Mouse (Mus musculus) heart, adult 11 months (tissue): ENCODE results near the gene Cfap161.
A peak's percentile ranks its signal among the peaks of the same experiment; 100 is the strongest.

Experiments
- DNase-seq: peaks from one replicate; pipeline ENCODE4 v3.0.0; 2022

Gene Cfap161

DNA sequence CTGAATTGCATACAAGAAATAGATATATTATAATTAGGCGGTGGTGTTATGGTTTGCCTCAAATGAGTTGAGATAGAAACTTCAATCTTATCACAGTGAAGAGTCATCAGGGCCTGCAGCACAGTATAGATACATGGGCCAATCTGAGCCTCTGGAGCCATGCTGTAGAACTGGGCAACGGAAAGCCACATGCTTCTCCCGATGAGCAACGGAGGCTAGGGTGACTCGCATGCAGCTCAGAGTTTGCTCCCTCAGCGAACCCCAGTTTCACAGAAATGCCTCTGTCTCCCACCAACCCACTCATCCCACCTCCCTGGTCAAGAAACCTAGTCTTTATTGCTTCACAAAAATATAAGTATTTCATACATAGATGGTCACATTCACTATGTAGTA lies 6.8 kb upstream of the Cfap161 start:
- DNase-seq, result peak; percentile 56

DNA sequence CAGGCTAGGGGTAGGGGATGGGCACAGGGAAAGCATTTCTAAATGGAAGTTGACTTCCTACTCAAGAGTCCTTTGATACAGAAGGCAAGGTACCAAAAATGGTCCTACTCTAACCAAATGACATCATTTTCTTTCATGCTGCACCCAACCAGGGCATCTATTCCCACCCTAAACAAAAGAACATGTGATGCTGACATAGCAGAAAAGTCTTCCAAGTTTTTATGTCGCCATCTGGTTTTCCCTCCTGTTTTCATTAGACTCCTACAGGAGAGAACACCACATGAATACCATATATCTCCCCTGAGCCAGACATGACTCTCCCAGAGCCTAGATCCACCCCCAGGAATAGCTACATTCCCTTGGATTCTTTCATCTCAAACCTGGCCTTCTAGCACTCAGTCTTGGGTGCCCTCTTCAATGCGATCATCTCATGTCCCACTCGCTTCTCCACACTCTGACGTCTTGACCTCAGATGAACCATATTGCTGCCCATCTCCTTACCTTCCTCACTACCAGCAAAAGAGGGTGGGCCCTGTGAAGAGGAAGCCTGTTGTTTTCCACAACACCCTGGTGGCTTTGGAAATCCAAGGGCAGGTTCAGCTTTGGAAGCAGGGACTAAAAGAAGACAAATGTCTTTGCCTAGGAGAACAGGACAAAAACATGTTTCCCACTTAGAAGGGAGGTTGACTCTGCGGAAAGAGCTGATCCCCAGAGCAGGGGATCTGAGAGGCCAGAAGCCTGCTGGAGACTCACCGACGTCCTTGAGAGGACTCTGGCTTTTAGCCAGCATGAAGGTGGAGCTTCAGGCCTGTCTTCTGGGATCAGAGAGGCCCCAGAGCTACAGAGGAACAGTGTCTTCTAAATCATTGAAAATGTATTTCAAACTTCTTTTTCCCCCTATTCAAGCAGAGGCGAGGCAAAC lies 6.1 kb upstream of the Cfap161 start:
- peak; percentile 74 for DNase-seq

DNA sequence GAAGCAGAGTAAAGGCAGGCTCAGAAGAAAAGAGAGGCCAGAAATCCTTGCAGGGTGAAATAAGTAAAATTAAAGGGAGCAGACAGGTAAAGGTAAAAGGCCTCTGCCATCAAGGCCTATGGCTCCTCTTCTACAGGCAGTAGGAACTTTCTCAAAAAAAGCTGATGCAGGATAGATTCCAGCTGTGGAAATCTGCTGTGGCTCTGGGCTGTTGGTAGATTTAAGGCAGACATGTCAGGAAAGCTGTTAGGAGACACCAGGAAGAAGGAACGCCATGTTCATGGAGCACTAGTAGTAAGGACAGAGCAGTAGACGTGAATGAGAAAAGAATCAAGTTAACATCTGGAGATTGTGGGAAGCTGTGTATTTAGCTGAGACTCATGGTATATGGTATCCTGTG lies 5.4 kb upstream of the Cfap161 start:
- DNase-seq, result no peak

DNA sequence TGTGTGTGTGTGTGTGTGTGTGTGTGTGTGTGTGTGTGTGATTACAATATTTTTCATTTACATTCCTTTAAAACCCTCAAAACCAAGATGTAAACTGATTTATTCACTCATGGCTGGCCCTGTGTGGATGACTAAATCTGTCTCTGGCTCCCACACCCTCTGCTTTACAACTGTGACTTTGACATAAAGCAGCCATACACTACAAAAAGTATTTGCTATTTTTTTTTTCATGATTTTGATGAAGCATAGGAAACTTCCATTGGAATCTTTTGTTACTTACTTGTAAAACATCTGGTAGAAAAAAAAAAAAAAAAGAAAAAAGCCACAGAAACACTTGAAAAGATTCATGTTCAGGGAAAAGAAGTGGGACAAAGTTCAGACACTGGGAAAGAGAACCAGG lies 3.3 kb upstream of the Cfap161 start:
- DNase-seq, result no peak

DNA sequence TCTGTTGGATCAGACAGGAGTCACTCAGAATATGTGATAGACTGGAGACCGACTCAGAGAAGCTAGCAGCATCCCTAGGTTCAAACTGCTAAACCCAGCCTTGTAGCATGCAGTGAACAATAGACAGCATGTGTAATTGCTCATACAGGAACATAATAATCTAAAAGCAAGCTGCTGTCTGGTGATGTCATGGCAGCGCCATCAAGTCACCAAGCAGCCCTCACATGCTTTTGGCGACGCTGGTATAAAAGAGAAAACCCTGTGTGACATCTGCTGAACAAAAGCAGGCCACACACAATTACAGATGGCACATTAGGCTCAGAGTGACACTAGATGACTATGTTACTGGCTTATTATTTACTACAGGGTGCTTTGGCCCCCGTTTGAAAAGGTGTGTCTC lies 1.5 kb upstream of the Cfap161 start:
- peak; percentile 46 for DNase-seq

DNA sequence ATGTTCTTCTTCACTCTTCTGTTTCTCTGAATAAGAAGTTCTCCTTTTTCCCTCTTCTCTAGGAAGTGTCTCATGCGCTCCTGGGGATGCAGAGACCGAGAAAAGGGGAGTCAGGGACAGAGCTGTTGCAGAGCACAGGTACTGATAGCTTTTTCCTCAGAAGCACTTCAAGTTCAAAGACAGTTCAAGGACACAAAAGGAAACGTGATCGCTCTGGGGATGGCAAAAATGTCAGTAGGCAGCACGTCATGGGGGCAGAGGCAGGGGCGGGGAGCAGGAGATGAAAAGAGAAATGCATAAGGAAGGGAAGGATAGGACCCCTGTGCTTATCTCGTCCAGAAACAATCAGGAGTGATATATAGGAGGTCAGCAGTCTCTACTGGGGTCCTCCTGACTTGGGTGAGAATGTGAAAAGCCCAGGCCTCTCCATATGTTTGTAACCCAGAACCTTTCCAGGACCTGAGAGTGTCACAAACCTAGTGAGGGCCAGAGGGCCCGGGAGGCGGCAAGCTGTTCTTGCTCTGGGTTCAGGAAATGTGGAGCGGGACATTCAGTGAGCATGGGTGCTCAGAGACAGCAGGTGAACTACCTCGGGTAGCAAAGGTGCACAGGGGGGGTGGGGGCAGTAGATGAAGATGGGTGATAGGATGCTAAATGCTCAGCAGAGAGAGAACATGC lies 535 bp downstream of the Cfap161 start:
- DNase-seq, result no peak

DNA sequence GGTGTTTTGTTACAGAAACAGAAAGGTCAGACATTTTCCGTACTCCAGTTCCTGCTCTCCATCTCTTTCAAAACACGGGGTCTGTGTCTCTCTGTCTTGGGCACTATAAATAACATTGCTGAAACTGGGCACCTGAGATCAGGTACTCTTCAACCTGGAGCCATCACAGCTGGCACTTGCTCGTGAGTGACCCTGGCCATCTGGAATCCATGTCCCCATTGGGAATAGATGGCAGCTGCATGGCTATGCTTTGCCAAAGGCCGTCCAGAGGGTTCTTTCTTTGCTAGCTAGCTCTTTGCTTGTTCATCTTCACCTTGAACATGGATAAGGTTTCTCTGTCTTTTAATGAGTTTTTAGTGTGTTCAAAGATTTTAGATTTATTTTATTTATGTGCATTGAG lies 13.8 kb downstream of the Cfap161 start:
- no peak for DNase-seq

DNA sequence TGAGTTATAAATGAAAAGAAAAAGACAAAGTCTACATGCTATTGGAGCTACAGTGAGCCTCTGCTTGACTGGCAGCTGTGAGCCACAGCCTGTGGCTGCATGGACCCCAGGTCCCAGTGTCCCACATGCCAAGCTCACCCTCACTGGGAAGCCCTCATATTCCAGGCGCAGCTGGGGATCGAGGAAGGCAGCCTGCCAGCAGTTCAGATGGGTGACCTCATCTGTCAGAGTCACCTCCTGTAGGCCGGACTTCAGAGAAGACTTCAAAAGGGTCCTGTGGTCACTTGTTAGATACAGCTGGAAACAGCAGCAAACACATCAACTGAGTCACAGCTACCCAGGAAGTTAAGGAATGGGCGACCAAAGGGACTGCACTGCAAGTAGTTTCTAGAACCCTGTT lies 14.7 kb downstream of the Cfap161 start:
- DNase-seq, result peak; percentile 74

DNA sequence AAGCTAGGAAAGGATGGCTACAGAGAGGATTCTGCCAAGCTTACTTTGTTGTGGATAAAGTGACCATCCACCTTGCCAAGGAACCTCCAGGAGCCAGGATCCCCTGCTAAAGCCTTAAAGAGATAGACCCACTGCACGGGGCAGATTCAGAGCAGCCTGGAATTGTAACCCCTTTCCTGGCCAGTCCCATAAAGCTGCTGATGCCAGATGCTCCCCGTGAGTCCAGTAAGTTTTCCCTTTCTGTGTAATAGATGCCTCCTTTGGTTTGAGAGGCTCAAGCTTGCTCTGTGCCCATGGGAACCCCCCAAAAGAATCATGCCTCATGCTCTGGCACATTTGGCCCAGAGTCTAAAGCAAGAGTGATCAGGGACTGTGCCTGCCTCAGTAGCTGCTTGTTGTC lies 15.7 kb downstream of the Cfap161 start:
- peak; percentile 54 for DNase-seq

DNA sequence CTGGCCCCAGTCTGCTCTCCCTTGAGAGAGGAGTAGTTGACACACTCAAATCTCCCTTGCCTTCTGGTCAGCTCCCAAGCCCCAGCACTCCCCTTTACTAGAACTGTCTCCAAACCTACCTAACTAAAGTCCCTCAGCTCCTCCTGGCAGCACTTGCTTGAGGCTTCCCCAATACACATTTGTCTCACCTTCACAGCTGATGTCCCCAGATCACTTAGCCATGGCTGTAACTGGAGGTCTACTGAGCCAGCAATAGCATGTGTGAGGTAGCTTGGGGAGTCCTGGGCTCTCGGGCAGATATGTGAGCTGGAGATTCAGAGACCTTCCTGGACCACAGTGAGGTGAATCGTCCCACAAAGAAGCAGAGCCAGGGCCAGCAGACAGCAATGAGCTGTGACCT lies 16.2 kb downstream of the Cfap161 start:
- peak; percentile 55 for DNase-seq

DNA sequence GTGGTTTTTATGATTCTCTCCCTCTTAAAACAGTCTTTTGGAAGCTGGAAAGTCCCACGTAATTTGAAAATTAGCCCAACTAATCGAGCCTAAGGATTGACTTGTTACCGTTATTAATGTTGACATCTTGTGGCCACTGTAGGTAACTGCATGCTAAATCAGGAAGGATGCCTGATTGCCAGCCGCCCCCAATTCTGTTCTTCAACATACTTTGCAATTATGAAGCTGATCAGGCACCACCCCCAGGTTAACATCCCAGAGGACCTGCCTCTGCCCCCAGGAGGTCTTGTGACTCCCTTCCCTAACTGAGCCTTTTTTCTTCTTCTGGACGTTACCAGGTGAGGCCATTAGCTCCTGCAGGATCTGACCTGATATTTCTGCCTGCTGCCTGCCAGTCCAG lies 20.0 kb downstream of the Cfap161 start:
- peak; percentile 91 for DNase-seq

DNA sequence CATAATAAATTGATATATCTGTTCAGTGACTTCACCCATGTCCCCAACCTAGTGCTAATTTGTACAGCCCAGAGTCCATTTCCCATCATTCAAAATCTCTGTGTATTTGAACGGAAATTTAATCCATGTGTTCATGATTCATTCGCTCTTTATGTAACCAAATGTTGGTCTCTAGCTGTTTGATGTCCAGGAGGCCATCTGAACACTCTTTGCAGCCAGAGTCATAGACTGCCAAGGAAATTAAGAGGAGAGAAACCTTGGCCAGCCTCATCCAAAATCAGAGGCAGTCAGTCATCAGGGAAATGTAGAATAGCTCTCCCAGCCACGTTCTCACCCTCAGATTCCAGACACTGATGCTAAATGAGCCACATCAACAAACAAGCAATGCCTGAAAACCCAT lies 31.0 kb downstream of the Cfap161 start:
- DNase-seq, result peak; percentile 94

DNA sequence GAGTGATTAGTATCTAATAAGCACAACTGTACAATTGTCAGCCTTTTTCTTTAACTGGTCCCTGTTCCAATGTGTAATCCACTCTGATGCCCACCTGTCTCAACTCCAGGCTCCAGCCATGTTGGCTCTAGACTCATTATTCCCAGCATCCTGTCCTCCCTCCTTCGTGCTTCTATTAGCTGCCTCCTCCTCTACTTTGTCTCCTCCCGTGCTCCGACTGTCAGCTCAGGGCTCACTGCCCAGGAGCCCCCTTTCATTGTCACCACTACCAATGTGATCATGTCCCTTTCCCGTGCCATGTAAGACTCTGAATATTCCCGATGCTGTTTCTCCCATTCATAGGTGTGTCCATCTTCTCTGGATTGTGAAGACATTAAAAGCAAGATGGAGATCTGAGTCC lies 32.3 kb downstream of the Cfap161 start:
- no peak for DNase-seq

DNA sequence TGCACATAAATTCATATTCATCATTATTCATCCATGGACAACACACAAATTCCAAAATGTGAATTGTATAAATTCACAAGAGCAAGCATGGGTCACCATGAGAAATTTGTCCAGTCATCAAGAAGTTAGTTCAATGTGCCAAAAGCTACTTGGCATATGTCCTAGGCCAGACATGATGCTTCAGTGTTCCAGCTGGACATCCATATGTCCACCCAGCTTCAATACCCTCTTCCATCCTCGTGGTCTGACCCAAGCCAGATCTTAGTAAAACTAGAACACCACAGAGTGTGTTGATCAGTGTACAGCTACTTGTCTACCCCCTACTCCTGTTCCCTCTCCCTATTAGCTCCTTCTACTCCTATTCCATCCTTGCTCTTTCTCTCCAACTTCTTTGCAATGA lies 43.6 kb downstream of the Cfap161 start:
- DNase-seq, result peak; percentile 15

DNA sequence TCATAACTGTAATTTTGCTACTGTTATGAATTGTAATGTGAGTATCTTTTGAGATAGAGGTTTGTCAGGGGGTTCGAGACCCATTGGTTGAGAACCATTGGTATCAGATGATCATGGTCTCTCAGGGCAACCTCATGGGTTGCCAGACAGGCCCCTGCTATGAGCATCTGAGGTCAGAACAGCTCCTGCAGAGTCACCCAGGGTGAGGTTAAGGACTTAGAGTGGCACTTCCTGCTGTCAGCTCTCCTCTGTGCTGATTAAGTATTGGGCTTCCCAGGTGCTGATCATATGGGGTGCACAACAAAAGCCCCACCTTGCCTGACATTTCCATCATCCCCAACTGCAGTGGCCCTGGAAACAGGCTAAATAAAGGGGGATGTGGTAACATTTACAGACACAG lies 46.3 kb downstream of the Cfap161 start:
- peak; percentile 59 for DNase-seq

DNA sequence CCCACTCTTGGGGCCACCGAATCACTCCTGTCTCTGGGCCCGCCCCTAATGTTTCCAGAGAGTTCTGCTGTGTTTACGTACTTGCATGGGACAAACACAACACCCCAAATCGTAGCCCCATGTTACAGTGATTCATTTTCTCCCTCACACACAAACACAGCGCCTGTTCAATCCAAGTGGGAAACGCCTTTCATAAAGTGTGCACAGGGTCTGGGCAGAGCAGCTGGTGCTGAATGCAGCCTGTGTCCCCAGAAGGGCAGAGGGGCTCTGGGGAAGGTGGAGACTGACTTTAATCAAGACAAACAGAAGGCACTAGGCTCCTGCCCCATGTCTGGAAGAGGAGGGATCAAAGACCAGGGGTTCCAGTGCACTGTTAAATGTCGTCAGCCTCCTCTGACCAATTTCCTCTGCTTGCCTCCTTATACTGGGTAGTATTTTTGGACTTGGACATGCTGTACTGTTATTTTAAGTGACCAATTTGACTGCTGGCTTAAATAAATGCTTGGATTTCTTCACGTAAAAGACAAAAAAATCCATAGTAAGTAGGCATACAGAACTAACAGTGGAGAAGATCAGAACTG lies 48.5 kb downstream of the Cfap161 start:
- DNase-seq, result peak; percentile 93

DNA sequence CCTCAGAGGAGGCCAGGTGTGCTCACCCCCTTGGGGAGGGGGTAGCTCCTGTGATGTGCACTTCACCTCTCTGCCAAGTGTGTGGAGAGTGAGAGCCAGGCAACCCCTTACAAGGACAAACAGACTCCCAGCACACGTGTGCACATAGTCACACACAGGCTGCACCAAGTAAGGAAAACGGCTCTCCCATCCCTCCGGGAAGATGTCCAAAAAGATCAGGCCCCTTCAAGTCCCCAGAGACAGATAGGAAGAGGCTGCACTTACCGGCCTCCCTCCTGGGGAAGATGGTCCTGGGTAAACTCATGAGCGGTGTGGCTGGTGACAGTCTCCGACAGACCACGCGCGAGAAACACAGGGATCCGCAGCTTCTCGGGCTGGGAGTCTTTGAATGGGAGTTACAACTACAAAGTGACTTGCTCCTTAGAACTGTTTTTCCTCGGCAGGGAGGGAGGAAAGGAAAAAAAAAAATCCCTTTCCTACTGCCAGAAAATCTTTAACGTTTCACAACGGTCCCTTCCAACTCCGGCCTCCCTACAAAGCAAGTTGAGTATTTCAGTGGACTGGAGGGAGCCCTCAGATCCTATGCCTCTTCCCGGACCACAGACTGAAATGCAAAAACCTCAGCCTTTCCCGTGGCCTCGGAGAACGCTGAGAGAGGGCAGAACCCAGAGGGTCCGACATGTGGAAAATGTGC lies 49.1 kb downstream of the Cfap161 start, which contains the start of gene Il16:
Gene Il16, minus strand, starts transcription at position 314 of the 694 bp plus-strand sequence.
- DNase-seq, result peak; percentile 95

DNA sequence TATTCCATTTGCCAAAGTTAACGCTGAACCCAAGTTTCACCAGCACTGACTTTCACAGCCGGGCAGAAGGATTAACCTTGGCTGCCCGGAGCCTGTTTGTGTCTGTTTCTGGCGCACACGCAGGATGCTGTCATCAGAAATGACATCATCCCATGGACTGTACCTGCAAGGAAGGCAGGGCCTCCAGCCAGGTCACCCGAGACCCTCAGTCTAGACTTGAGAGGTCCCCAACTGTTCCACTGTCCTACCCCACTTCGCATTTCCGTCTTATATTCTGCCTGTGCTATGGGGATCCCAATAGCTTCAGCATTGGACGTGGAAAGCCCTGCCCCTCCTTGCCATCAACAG lies 49.6 kb downstream of the Cfap161 start:
- DNase-seq, result peak; percentile 94

DNA sequence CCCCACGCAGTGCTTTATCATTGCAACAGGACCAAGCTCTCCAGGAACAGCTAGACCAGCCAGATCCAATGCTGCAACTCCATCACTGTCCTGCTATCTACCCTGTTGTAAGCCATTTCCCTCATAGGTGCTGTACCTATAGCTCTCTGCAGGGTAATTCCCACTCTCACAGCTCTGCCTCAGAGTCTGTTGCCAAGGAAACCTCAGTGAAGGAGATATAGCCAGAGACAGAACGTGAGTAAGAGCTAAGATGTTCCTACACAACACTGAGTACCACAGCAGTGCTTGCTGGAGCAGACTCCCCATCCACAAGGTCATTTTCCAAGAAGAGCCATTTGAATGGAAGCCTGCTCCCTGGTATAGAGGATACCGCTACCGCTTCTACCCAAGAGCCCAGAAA lies 50.4 kb downstream of the Cfap161 start:
- peak; percentile 83 for DNase-seq

DNA sequence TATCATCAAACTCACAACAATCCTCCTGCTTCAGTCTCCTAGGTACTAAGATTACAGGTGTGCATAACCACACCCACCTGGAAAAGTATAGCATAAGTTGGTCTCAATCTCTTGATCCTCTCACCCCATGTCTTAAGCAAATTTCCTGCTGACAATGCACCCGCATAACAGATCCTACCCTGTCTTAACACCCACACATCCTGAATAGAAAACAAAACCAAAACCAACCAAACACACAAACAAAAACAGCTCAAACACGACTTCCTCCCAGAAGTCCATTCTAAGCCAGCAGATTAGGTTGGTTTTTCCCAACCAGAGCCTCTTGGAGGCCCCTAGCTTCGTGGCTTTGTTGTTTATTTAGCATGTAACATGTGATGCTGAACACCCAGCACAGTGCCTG lies 52.0 kb downstream of the Cfap161 start:
- peak; percentile 41 for DNase-seq

DNA sequence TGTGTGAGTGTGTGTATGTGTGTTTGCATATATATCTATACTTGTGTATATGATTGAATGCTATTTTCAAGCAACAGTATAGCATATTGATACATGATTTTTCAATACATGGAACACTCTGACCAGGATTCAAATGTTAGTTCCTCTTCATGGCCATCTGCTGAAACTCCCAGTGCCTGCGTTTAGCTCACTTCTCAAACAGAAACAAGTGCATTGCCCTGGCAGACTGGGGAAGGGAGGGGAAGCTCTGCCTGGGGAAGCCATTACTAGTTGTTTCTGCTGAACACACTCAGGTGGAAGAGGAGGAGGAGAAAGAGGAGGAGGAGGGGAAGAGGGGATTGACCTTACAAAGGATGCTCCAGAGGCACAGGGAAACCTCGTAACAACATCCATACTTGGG lies 52.7 kb downstream of the Cfap161 start:
- DNase-seq, result peak; percentile 85

DNA sequence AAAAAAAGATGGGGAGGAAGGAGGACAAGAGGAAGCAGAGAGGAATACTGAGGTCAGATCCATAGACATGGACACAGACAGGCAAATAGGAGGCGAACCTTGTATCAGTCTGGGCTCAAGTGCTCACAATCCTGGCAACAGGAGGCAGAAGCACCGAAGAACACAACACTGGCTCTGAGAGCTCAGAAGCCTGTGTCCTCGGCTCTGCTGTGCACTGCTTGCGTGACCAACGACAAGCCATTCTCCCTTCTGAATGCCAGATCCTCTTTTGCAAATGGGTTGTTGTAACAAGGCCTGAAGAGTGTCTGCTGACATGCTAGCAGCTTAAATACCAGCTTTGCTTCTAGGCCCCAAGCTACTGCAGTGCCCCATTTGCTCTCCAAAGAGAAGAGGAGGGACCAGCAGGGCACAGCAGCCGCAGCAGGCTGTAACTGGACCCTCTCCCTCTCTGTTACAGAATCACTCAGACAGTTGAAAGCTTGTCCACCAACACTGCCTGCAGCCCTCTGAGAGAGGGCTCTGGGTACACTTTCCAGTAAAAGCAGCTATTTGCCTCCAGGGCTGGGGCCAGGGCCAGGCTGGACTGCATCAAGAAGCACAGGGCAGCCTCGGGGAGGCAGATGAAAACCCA lies 54.9 kb downstream of the Cfap161 start:
- peak; percentile 93 for DNase-seq
